In genomic region chr12:103491091-103491730, GRCm38 (mm10) we compare ENCODE assay signal across 30 mouse cellular contexts. TPM values are rescaled to one million over a fixed set of nuclear protein-coding genes. Genes with fewer than 3 reads are reported as not detected.
DNase-seq lines count a peak whose midpoint lies in the region; ATAC-seq and TF ChIP-seq lines count a peak whose summit lies in the region.
"Had no signal": no experiment of that assay in that cellular context is flagged by ENCODE, and none has a peak within 500 bp of the region (broad histone marks: within the 10 kb centered on the region; RNA-seq: fewer than 3 reads in every experiment).

No protein-coding gene starts in this region.

- H3K4me3 ChIP-seq in lung, embryonic 14.5 days (ENCODE audit: low read depth, low read length): no peak overlapping the region
- no peak overlapping the region for H3K4me3 ChIP-seq in lung, adult 2 months (replicated peaks; ENCODE audit: extremely low read depth, low read depth, low read length)
- no peak overlapping the region for H3K4me3 ChIP-seq in embryonic facial prominence, embryonic 14.5 days (ENCODE audit: low read depth, low read length)
- H3K4me3 ChIP-seq: hindbrain, embryonic 10.5 days; limb, embryonic 13.5 days; liver, embryonic 12.5 days; midbrain, embryonic 10.5 days; myocyte; stomach, embryonic 15.5 days had no signal

- no peak for TF ChIP-seq POLR2A in lung, adult 2 months (IDR thresholded peaks at IDR 0.05; ENCODE audit: borderline replicate concordance, extremely low read depth, low read depth, low read length)

- H3K27ac ChIP-seq in lung, embryonic 14.5 days (ENCODE audit: low read depth): no peak overlapping the region
- H3K27ac ChIP-seq in embryonic facial prominence, embryonic 14.5 days (replicated peaks; ENCODE audit: low read depth, low read length): no peak overlapping the region
- H3K27ac ChIP-seq: hindbrain, embryonic 10.5 days; limb, embryonic 13.5 days; liver, embryonic 12.5 days; midbrain, embryonic 10.5 days; stomach, embryonic 15.5 days had no signal

- no peak for ATAC-seq in CD4-positive, CD25-positive, alpha-beta regulatory T cell, adult 4 months
- no peak for ATAC-seq in lung, embryonic 14.5 days (ENCODE audit: insufficient read depth)
- no peak for ATAC-seq in embryonic facial prominence, embryonic 14.5 days (ENCODE audit: low read depth)
- ATAC-seq in megakaryocyte progenitor cell, adult 5-6 weeks (replicated peaks; ENCODE audit: poor library complexity): peak; percentile 29; the same call in 1 of the 2 replicates
- ATAC-seq: forebrain, postnatal 0 days; hindbrain, embryonic 16.5 days; intestine, embryonic 16.5 days; liver, embryonic 12.5 days; midbrain, embryonic 16.5 days had no signal

- intact Hi-C loops in left cerebral cortex, postnatal 36 days (cut with DNase I): no loop called here

- no peak for TF ChIP-seq CTCF in lung, embryonic 14.5 days (IDR thresholded peaks at IDR 0.05; ENCODE audit: low read depth)
- no peak for TF ChIP-seq CTCF in lung, adult 2 months (IDR thresholded peaks at IDR 0.05; ENCODE audit: insufficient read depth, low read length)

- peak; percentile 15 for DNase-seq in CD4-positive, CD25-positive, alpha-beta regulatory T cell, adult 2 months (ENCODE audit: low read depth, low spot score)
- peak; percentile 10 for DNase-seq in lung, embryonic 14.5 days
- DNase-seq in lung, adult 2 months: no peak
- peak; percentile 5 for DNase-seq in embryonic facial prominence, embryonic 14.5 days (ENCODE audit: low spot score)
- DNase-seq in urinary bladder, postnatal 10 days (ENCODE audit: low spot score): no peak
- no peak for DNase-seq in left cerebral cortex, postnatal 36 days (ENCODE audit: low spot score in 2 of 2)
- DNase-seq: cerebellum, adult 9-10 months; forebrain, postnatal 0 days; heart, adult 18-20 months; kidney, adult 9 months; kidney, postnatal 14 days; layer of hippocampus, postnatal 36 days; lung, adult 18-20 months; thymus, postnatal 25 days had no signal

- H3K36me3 ChIP-seq in lung, embryonic 14.5 days (ENCODE audit: insufficient read depth): no peaks in the 10 kb centered on the region
- H3K36me3 ChIP-seq in embryonic facial prominence, embryonic 14.5 days (ENCODE audit: control insufficient read depth, insufficient read depth, low read length): no peaks in the 10 kb centered on the region
- H3K36me3 ChIP-seq: hindbrain, embryonic 10.5 days; limb, embryonic 13.5 days; liver, embryonic 12.5 days; midbrain, embryonic 10.5 days; stomach, embryonic 15.5 days had no signal

- no peaks in the 10 kb centered on the region for H3K9me3 ChIP-seq in lung, embryonic 14.5 days (ENCODE audit: low read depth, low read length)
- H3K9me3 ChIP-seq in embryonic facial prominence, embryonic 14.5 days (ENCODE audit: control insufficient read depth, low read length): no peaks in the 10 kb centered on the region
- H3K9me3 ChIP-seq: hindbrain, embryonic 10.5 days; limb, embryonic 13.5 days; liver, embryonic 12.5 days; midbrain, embryonic 10.5 days; stomach, embryonic 15.5 days had no signal

- no peak overlapping the region for H3K9ac ChIP-seq in lung, embryonic 14.5 days
- no peak overlapping the region for H3K9ac ChIP-seq in embryonic facial prominence, embryonic 14.5 days (ENCODE audit: low read depth, low read length)
- H3K9ac ChIP-seq: forebrain, postnatal 0 days; limb, embryonic 13.5 days; liver, embryonic 12.5 days; stomach, embryonic 15.5 days had no signal

- no peak overlapping the region for H3K4me2 ChIP-seq in lung, embryonic 14.5 days
- H3K4me2 ChIP-seq in embryonic facial prominence, embryonic 14.5 days (ENCODE audit: low read depth, low read length): no peak overlapping the region
- H3K4me2 ChIP-seq: limb, embryonic 13.5 days; liver, embryonic 12.5 days; stomach, embryonic 15.5 days had no signal

- no peaks in the 10 kb centered on the region for H3K27me3 ChIP-seq in lung, embryonic 14.5 days (ENCODE audit: insufficient read depth, low read length)
- H3K27me3 ChIP-seq in embryonic facial prominence, embryonic 14.5 days (replicated peaks; ENCODE audit: control insufficient read depth, insufficient read depth, low read length): no peaks in the 10 kb centered on the region
- H3K27me3 ChIP-seq: limb, embryonic 13.5 days; liver, embryonic 12.5 days; stomach, embryonic 15.5 days had no signal

- H3K4me1 ChIP-seq in lung, embryonic 14.5 days (ENCODE audit: insufficient read depth): no peaks in the 10 kb centered on the region
- no peaks in the 10 kb centered on the region; the same call in 1 of the 2 replicates for H3K4me1 ChIP-seq in lung, adult 2 months (ENCODE audit: control insufficient read depth, insufficient read depth, low read length)
- H3K4me1 ChIP-seq in embryonic facial prominence, embryonic 14.5 days (ENCODE audit: control insufficient read depth, insufficient read depth, low read length): no peaks in the 10 kb centered on the region
- H3K4me1 ChIP-seq: hindbrain, embryonic 10.5 days; limb, embryonic 13.5 days; liver, embryonic 12.5 days; midbrain, embryonic 10.5 days; stomach, embryonic 15.5 days had no signal

- 63% methylated on average over 3 of the region's 3 CpGs for WGBS in lung, embryonic 14.5 days
- 61% methylated on average over 3 of the region's 3 CpGs for WGBS in lung, adult 2 months
- WGBS in embryonic facial prominence, embryonic 14.5 days: 60% methylated on average over 3 of the region's 3 CpGs

RNA-seq across cellular contexts. Expression of gene Ifi27l2b, which starts 34.2 kb away (rescaled TPM):
- under 1 TPM in 1 of 2 experiments, not detected in 1; 0.40 TPM for polyA plus RNA-seq in CD4-positive, CD25-positive, alpha-beta regulatory T cell, adult 4 months (2017; shearing (Covaris generic))
- not detected in 2 replicates for polyA plus RNA-seq in lung, embryonic 14.5 days (2014; fragmentation: Nextera tagmentation; extraction: Ambion mirVana)
- polyA plus RNA-seq in lung, adult 2 months (2012; rRNA removed): 0.11 and 0.34 TPM in 2 replicates
- not detected in 2 replicates for polyA plus RNA-seq in embryonic facial prominence, embryonic 14.5 days (2014; fragmentation: Nextera tagmentation; extraction: Ambion mirVana)
- not detected in 2 replicates for total RNA-seq in megakaryocyte progenitor cell, adult 5-6 weeks (2015)
- not detected in 2 replicates for total RNA-seq in megakaryocyte progenitor cell, adult 5-6 weeks (2017)
- total RNA-seq in left cerebral cortex, postnatal 36 days (2021): not detected
- total RNA-seq: forebrain, postnatal 0 days; gastrocnemius, adult 18-20 months; heart, adult 18-20 months; layer of hippocampus, adult 18-20 months; layer of hippocampus, postnatal 36 days; left cerebral cortex, postnatal 10 days had no signal
- polyA plus RNA-seq: forebrain, embryonic 11.5 days; forebrain, postnatal 0 days; hindbrain, embryonic 10.5 days; hindbrain, embryonic 16.5 days; limb, embryonic 13.5 days; liver, embryonic 12.5 days; midbrain, embryonic 10.5 days; midbrain, embryonic 16.5 days; myocyte; neural tube, embryonic 14.5 days had no signal

RNA-seq across cellular contexts. Expression of gene Ppp4r4, which starts 40.9 kb away (rescaled TPM):
- polyA plus RNA-seq in CD4-positive, CD25-positive, alpha-beta regulatory T cell, adult 4 months (2017; shearing (Covaris generic)): under 1 TPM in 1 of 2 experiments, not detected in 1; 0.36 TPM
- 1.6 TPM in 2 replicates for polyA plus RNA-seq in lung, embryonic 14.5 days (2014; fragmentation: Nextera tagmentation; extraction: Ambion mirVana)
- polyA plus RNA-seq in lung, adult 2 months (2012; rRNA removed): 3.1 and 4.3 TPM in 2 replicates
- polyA plus RNA-seq in embryonic facial prominence, embryonic 14.5 days (2014; fragmentation: Nextera tagmentation; extraction: Ambion mirVana): 1.2 and 1.5 TPM in 2 replicates
- 0.10 TPM in 1 of 2 replicates, not detected in the other for total RNA-seq in megakaryocyte progenitor cell, adult 5-6 weeks (2015)
- total RNA-seq in megakaryocyte progenitor cell, adult 5-6 weeks (2017): not detected in 2 replicates
- 10 to 100 TPM; 23.4 to 25.1 TPM for total RNA-seq in left cerebral cortex, postnatal 36 days (2021)

RNA-seq across cellular contexts. Expression of gene Ifi27l2a, which starts 47.7 kb away (rescaled TPM):
- 1,000 to 10,000 TPM; 1,231 to 1,594 TPM for polyA plus RNA-seq in CD4-positive, CD25-positive, alpha-beta regulatory T cell, adult 4 months (2017; shearing (Covaris generic))
- polyA plus RNA-seq in lung, embryonic 14.5 days (2014; fragmentation: Nextera tagmentation; extraction: Ambion mirVana): 10.4 and 11.3 TPM in 2 replicates
- 319 and 789 TPM in 2 replicates for polyA plus RNA-seq in lung, adult 2 months (2012; rRNA removed)
- 16.2 and 23.0 TPM in 2 replicates for polyA plus RNA-seq in embryonic facial prominence, embryonic 14.5 days (2014; fragmentation: Nextera tagmentation; extraction: Ambion mirVana)
- total RNA-seq in megakaryocyte progenitor cell, adult 5-6 weeks (2015): 6.0 and 9.2 TPM in 2 replicates
- 11.5 and 11.6 TPM in 2 replicates for total RNA-seq in megakaryocyte progenitor cell, adult 5-6 weeks (2017)
- total RNA-seq in left cerebral cortex, postnatal 36 days (2021): 1 to 10 TPM; 1.1 to 4.1 TPM
- polyA plus RNA-seq: neural tube, embryonic 14.5 days had no signal

RNA-seq across cellular contexts. Expression of gene Ifi27, which starts 57.2 kb away (rescaled TPM):
- 100 to 1,000 TPM; 343 to 436 TPM for polyA plus RNA-seq in CD4-positive, CD25-positive, alpha-beta regulatory T cell, adult 4 months (2017; shearing (Covaris generic))
- polyA plus RNA-seq in lung, embryonic 14.5 days (2014; fragmentation: Nextera tagmentation; extraction: Ambion mirVana): 30.9 and 35.1 TPM in 2 replicates
- polyA plus RNA-seq in lung, adult 2 months (2012; rRNA removed): 339 and 380 TPM in 2 replicates
- 69.9 and 72.5 TPM in 2 replicates for polyA plus RNA-seq in embryonic facial prominence, embryonic 14.5 days (2014; fragmentation: Nextera tagmentation; extraction: Ambion mirVana)
- total RNA-seq in megakaryocyte progenitor cell, adult 5-6 weeks (2015): 61.5 and 79.9 TPM in 2 replicates
- total RNA-seq in megakaryocyte progenitor cell, adult 5-6 weeks (2017): 51.8 and 55.5 TPM in 2 replicates
- total RNA-seq in left cerebral cortex, postnatal 36 days (2021): 10 to 100 TPM; 59.2 to 69.4 TPM

Comparison
In these comparisons a context has a peak if more than half of its experiments do, and no peak if none do; other contexts are left out.
1. DNase-seq: peak in CD4-positive, CD25-positive, alpha-beta regulatory T cell, adult 2 months (single experiment), lung, embryonic 14.5 days (single experiment) and embryonic facial prominence, embryonic 14.5 days (single experiment); none in lung, adult 2 months (single experiment), urinary bladder, postnatal 10 days (single experiment) and left cerebral cortex, postnatal 36 days (0 of 2).
2. RNA of gene Ifi27l2a, which starts 47.7 kb away (polyA plus RNA-seq): 1,231 to 1,594 TPM in CD4-positive, CD25-positive, alpha-beta regulatory T cell, adult 4 months and 319 to 789 TPM in lung, adult 2 months; 16.2 to 23.0 TPM in embryonic facial prominence, embryonic 14.5 days and 10.4 to 11.3 TPM in lung, embryonic 14.5 days; every median in the first group is over 10 times any median in the second.